Mouse (Mus musculus) lung, embryonic 16.5 days (tissue): ENCODE measurements around the gene Lbhd1. TPM values are rescaled to one million over a fixed set of nuclear protein-coding genes. Genes with fewer than 3 reads are reported as not detected.

Experiments
- ATAC-seq: fragments of 200-750 bp; cut with Nextera tagmentation; 2 replicates; pipeline ENCODE4 v1.8.0; 2017; ENCODE audit warnings: low read depth, mild to moderate bottlenecking, moderate library complexity
- H3K27ac ChIP-seq: fragments of 300-500 bp; sonication (generic); 2 replicates; pipeline ENCODE4 v1.5.1; 2014; ENCODE audit warnings: mild to moderate bottlenecking, control low read depth, low read length
- H3K27me3 ChIP-seq: fragments of 300-500 bp; sonication (generic); 2 replicates; pipeline ENCODE4 v1.6.1; 2014; ENCODE audit warnings: low read depth, low read length, mixed read lengths; ENCODE audit not compliant: control insufficient read depth, insufficient read depth
- H3K36me3 ChIP-seq: fragments of 300-500 bp; sonication (generic); 2 replicates; pipeline ENCODE4 v1.6.1; 2014; ENCODE audit warnings: low read length; ENCODE audit not compliant: control insufficient read depth, insufficient read depth
- H3K4me1 ChIP-seq: fragments of 300-500 bp; sonication (generic); replicated peaks from 2 replicates; pipeline ENCODE4 v1.6.1; 2014; ENCODE audit warnings: low read length, mixed read lengths; ENCODE audit not compliant: control insufficient read depth, insufficient read depth
- H3K4me2 ChIP-seq: fragments of 300-500 bp; sonication (generic); 2 replicates; pipeline ENCODE4 v1.6.1; 2014; ENCODE audit warnings: low read depth, low read length, control low read depth
- H3K4me3 ChIP-seq: fragments of 300-500 bp; sonication (generic); 2 replicates; pipeline ENCODE4 v1.5.1; 2014; ENCODE audit warnings: mild to moderate bottlenecking, low read length, control low read depth
- H3K9ac ChIP-seq: fragments of 300-500 bp; sonication (generic); 2 replicates; pipeline ENCODE4 v1.6.1; 2014; ENCODE audit warnings: low read length, control low read depth
- H3K9me3 ChIP-seq: fragments of 300-500 bp; sonication (generic); 2 replicates; pipeline ENCODE4 v1.6.1; 2016; ENCODE audit warnings: low read length; ENCODE audit not compliant: control insufficient read depth
- WGBS: fragments of 180-500 bp; shearing (Covaris S2); extraction: QIAGEN DNeasy Blood & Tissue Kit; methylation state at CpG from one replicate; pipeline ENCODE4 v1.1.7; 2014; 5-methylcytosine and 5-hydroxymethylcytosine counted together
- microRNA-seq: library from miRNA; unstranded; fragments of <30 nt; microRNA quantifications from one replicate; pipeline ENCODE4, GENCODE M21; 2016
- polyA plus RNA-seq: library from polyadenylated mRNA; unstranded; fragments of >200 nt; fragmentation: Nextera tagmentation; extraction: Ambion mirVana; gene quantifications from 2 replicates; pipeline ENCODE4 v1.2.1, GENCODE M21; 2015

The Lbhd1 gene
- polyA plus RNA-seq, 1 experiment from 2014 or later = 71.3 TPM

DNA sequence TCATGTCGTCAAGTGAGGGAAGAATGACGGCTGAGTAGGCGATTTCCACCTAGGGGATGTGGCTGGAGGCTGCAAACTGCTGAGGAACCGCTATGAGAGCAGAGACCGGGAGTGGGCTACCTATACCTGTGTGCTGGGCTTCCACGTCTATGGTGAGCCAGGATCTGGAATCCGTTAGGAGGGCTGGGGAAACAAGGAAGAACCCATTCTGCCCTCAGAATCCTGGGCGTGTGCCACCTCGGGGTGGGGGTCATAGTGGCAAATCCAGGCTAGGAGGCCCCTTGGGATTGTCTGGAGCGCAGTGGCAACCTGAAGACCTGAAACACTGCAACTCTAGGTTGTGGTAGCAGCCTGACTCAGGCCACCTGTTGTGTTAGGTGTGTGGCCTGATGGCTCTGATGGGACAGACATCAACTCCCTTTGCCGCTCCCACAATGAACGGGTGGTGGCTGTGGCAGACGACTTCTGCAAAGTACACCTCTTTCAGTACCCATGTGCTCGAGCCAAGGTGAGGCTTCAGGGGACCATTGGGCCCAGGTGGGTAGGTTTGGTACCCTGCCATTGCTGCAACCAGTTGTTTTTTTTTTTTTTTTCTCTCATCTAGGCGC is 57.1 kb downstream of the Lbhd1 start:
- H3K4me1 ChIP-seq = peaks cover 31% of the 10 kb centered on the region
- H3K36me3 ChIP-seq = peaks cover 19% of the 10 kb centered on the region
- peak overlapping the region; percentile 58 for H3K9ac ChIP-seq
- H3K9me3 ChIP-seq = no peaks in the 10 kb centered on the region
- ATAC-seq = no peak
- no peak overlapping the region for H3K4me3 ChIP-seq
- H3K27me3 ChIP-seq = no peaks in the 10 kb centered on the region
- 81% methylated on average over 15 of the region's 15 CpGs for WGBS
- no peak overlapping the region for H3K27ac ChIP-seq
- H3K4me2 ChIP-seq = no peak overlapping the region

DNA sequence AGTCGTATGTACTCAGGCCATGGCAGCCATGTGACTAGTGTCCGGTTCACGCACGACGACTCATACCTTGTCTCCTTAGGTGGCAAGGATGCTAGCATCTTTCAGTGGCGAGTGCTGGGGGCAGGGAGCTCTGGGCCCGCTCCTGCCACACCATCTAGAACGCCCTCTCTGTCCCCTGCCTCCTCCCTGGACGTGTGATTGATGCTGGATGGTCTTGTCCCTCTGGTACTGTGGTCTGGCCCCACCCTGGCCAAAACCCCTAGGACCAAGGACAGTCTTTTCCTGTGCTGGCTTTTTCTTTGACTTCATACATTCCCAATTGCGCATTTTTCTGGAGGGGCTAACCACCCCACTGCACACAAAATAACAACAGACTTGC is 57.6 kb downstream of the Lbhd1 start:
- H3K9ac ChIP-seq = peak overlapping the region; percentile 58
- peak overlapping the region; percentile 73 for H3K4me3 ChIP-seq
- no peaks in the 10 kb centered on the region for H3K27me3 ChIP-seq
- H3K36me3 ChIP-seq = peaks cover 24% of the 10 kb centered on the region
- H3K27ac ChIP-seq = peak overlapping the region; percentile 51; the same call in 1 of the 2 replicates
- peaks cover 31% of the 10 kb centered on the region for H3K4me1 ChIP-seq
- H3K9me3 ChIP-seq = no peaks in the 10 kb centered on the region
- H3K4me2 ChIP-seq = peak overlapping the region; percentile 57
- WGBS = 34% methylated on average over 10 of the region's 10 CpGs
- ATAC-seq = peak; percentile 15

DNA sequence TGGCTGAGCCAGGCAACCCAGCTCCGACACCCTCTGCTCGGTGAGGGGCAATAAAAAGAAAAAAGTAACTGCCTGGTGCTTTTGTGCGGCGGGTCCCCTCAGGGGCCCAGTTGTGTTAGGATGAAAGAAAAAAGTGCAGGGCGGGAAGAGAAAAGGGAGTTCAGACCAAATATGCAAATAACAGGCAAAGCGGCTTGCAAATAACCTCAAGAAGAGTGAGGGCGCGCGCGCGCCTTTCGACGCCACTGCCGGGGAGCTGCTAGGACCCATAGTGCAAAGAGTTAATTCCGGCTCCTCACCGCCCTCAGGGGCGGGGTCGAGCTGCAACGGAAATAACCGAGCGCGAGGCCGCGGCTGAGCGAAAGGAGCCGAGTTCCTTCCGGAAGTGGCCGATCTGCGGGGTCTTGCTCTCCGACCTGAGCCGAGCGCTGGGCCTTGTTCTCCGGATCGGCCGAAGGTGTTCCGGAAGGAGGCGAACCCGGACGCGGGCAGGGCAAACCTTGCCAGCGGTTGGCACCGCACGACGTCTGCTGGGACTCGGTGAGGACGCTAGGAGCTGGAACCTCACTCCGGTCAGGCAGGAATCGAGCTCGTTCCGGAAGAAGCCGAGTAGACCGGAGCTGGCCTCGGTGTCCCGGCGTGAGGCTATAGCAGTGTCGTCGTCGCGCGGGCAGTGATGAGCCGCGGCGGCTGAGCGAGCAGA is 58.1 kb downstream of the Lbhd1 start, which contains the start of gene Mta2:
Gene Mta2 (plus strand): TSS at position 361 of the 703 bp plus-strand sequence.
- Histone ChIP-seq H3K4me1 (peaks cover 31% of the 10 kb centered on the region), H3K27me3 (no peaks in the 10 kb centered on the region), H3K4me3 (peak within 1 kb of the TSS; percentile 73), H3K9me3 (no peaks in the 10 kb centered on the region), H3K27ac (peak within 1 kb of the TSS; percentile 95), H3K4me2 (peak within 1 kb of the TSS; percentile 57), H3K9ac (peak within 1 kb of the TSS; percentile 92), H3K36me3 (peaks cover 29% of the 10 kb centered on the region)
- ATAC-seq = peak; percentile 95
- under 1% methylated on average over 64 of the region's 64 CpGs for WGBS

Small RNA genes lying within 50 kb of the gene (microRNA-seq; reads per million reads assigned to microRNA genes)
- gene Mir5136 = not detected

Other genes with a start within 250 kb of the Lbhd1 start
- 0.10 and 0.21 TPM in 2 replicates for gene Chrm1, start 219.9 kb upstream of the Lbhd1 start, polyA plus RNA-seq
- gene Slc3a2, start 160.4 kb upstream of the Lbhd1 start, polyA plus RNA-seq = 77.0 and 78.8 TPM in 2 replicates
- 75.5 and 78.9 TPM in 2 replicates for gene Wdr74, start 147.9 kb upstream of the Lbhd1 start, polyA plus RNA-seq
- gene 1700092M07Rik, start 143.0 kb upstream of the Lbhd1 start, polyA plus RNA-seq = 0.83 and 2.7 TPM in 2 replicates
- 162 and 174 TPM in 2 replicates for gene Stx5a, start 142.3 kb upstream of the Lbhd1 start, polyA plus RNA-seq
- 186 and 190 TPM in 2 replicates for gene Nxf1, start 126.7 kb upstream of the Lbhd1 start, polyA plus RNA-seq
- 188 and 194 TPM in 2 replicates for gene Tmem223, start 112.7 kb upstream of the Lbhd1 start, polyA plus RNA-seq
- 88.2 and 89.7 TPM in 2 replicates for gene Tmem179b, start 109.3 kb upstream of the Lbhd1 start, polyA plus RNA-seq
- 24.0 and 26.0 TPM in 2 replicates for gene Taf6l, start 97.3 kb upstream of the Lbhd1 start, polyA plus RNA-seq
- 140 and 147 TPM in 2 replicates for gene Polr2g, start 85.2 kb upstream of the Lbhd1 start, polyA plus RNA-seq
- 5.5 and 5.6 TPM in 2 replicates for gene Zbtb3, start 81.2 kb upstream of the Lbhd1 start, polyA plus RNA-seq
- gene Ttc9c, start 64.4 kb upstream of the Lbhd1 start, polyA plus RNA-seq = 55.2 and 56.5 TPM in 2 replicates
- gene Hnrnpul2, start 63.7 kb upstream of the Lbhd1 start, polyA plus RNA-seq = 4.4 and 5.0 TPM in 2 replicates
- gene AC129217.1, start 54.0 kb upstream of the Lbhd1 start, polyA plus RNA-seq = not detected in 2 replicates
- 54.1 and 54.6 TPM in 2 replicates for gene Bscl2, start 46.3 kb upstream of the Lbhd1 start, polyA plus RNA-seq
- 2.8 and 3.3 TPM in 2 replicates for gene Gng3, start 44.5 kb upstream of the Lbhd1 start, polyA plus RNA-seq
- 1.6 and 1.7 TPM in 2 replicates for gene Lrrn4cl, start 33.0 kb upstream of the Lbhd1 start, polyA plus RNA-seq
- 156 and 164 TPM in 2 replicates for gene Ubxn1, start 12.2 kb upstream of the Lbhd1 start, polyA plus RNA-seq
- 63.5 and 64.0 TPM in 2 replicates for gene Uqcc3, start 2.8 kb upstream of the Lbhd1 start, polyA plus RNA-seq
- not detected in 2 replicates for gene Gm49403, start 198 bp downstream of the Lbhd1 start, polyA plus RNA-seq
- gene 1810009A15Rik, start 5.1 kb downstream of the Lbhd1 start, polyA plus RNA-seq = 68.4 and 71.4 TPM in 2 replicates
- not detected in 2 replicates for gene Gm49416, start 5.2 kb downstream of the Lbhd1 start, polyA plus RNA-seq
- gene Ints5, start 9.3 kb downstream of the Lbhd1 start, polyA plus RNA-seq = 38.3 and 40.8 TPM in 2 replicates
- 125 and 127 TPM in 2 replicates for gene Ganab, start 14.3 kb downstream of the Lbhd1 start, polyA plus RNA-seq
- gene B3gat3, start 36.6 kb downstream of the Lbhd1 start, polyA plus RNA-seq = 40.2 and 43.5 TPM in 2 replicates
- gene Rom1, start 45.6 kb downstream of the Lbhd1 start, polyA plus RNA-seq = 2.8 and 4.0 TPM in 2 replicates
- gene Eml3, start 45.8 kb downstream of the Lbhd1 start, polyA plus RNA-seq = 31.0 and 32.2 TPM in 2 replicates
- 149 and 164 TPM in 2 replicates for gene Mta2, start 58.1 kb downstream of the Lbhd1 start, polyA plus RNA-seq
- 27.5 and 28.9 TPM in 2 replicates for gene Tut1, start 70.1 kb downstream of the Lbhd1 start, polyA plus RNA-seq
- gene Eef1g, start 83.3 kb downstream of the Lbhd1 start, polyA plus RNA-seq = 366 TPM in 2 replicates
- 30.5 and 31.0 TPM in 2 replicates for gene Ahnak, start 105.6 kb downstream of the Lbhd1 start, polyA plus RNA-seq
- 25.3 and 50.5 TPM in 2 replicates for gene Scgb1a1, start 204.2 kb downstream of the Lbhd1 start, polyA plus RNA-seq